Mouse (Mus musculus): Measurements from ENCODE around the gene Map3k5.

The Map3k5 gene

GRCm38 (mm10) chr10:20045733-20046495, 111.6 kb downstream of the Map3k5 start:
- DNase-seq (ENCODE audit: low read depth, low spot score), result no peak

GRCm38 (mm10) chr10:20056859-20057644, 122.8 kb downstream of the Map3k5 start:
- DNase-seq (ENCODE audit: low read depth, low spot score), result no peak

GRCm38 (mm10) chr10:20058031-20058430, 123.8 kb downstream of the Map3k5 start:
- no peak for DNase-seq (ENCODE audit: low read depth, low spot score)

GRCm38 (mm10) chr10:20058841-20059240, 124.6 kb downstream of the Map3k5 start:
- no peak for DNase-seq (ENCODE audit: low read depth, low spot score)

GRCm38 (mm10) chr10:20060320-20060970, 126.2 kb downstream of the Map3k5 start:
- no peak for DNase-seq (ENCODE audit: low read depth, low spot score)

- no peak for DNase-seq (ENCODE audit: low read depth, low spot score)
These were observed 130.4 kb downstream of the Map3k5 start for GRCm38 (mm10) chr10:20064556-20065207.

- no peak for DNase-seq (ENCODE audit: low read depth, low spot score)
These were observed 131.9 kb downstream of the Map3k5 start for GRCm38 (mm10) chr10:20066069-20066665.

- DNase-seq (ENCODE audit: low read depth, low spot score), result no peak
These were observed 135.6 kb downstream of the Map3k5 start for GRCm38 (mm10) chr10:20069771-20070460.

GRCm38 (mm10) chr10:20070576-20071109, 136.4 kb downstream of the Map3k5 start:
- DNase-seq (ENCODE audit: low read depth, low spot score), result no peak

GRCm38 (mm10) chr10:20071716-20072115, 137.4 kb downstream of the Map3k5 start:
- no peak for DNase-seq (ENCODE audit: low read depth, low spot score)

GRCm38 (mm10) chr10:20073236-20073893, 139.1 kb downstream of the Map3k5 start:
- DNase-seq (ENCODE audit: low read depth, low spot score), result peak; percentile 34

GRCm38 (mm10) chr10:20076541-20077469, 142.5 kb downstream of the Map3k5 start:
- no peak for DNase-seq (ENCODE audit: low read depth, low spot score)

- no peak for DNase-seq (ENCODE audit: low read depth, low spot score)
These were observed 144.1 kb downstream of the Map3k5 start for GRCm38 (mm10) chr10:20078350-20078749.

GRCm38 (mm10) chr10:20087841-20088240, 153.6 kb downstream of the Map3k5 start:
- no peak for DNase-seq (ENCODE audit: low read depth, low spot score)

GRCm38 (mm10) chr10:20089026-20089425, 154.8 kb downstream of the Map3k5 start:
- DNase-seq (ENCODE audit: low read depth, low spot score), result no peak

GRCm38 (mm10) chr10:20090171-20090570, 155.9 kb downstream of the Map3k5 start:
- no peak for DNase-seq (ENCODE audit: low read depth, low spot score)

GRCm38 (mm10) chr10:20091416-20091815, 157.1 kb downstream of the Map3k5 start:
- no peak for DNase-seq (ENCODE audit: low read depth, low spot score)

- DNase-seq (ENCODE audit: low read depth, low spot score), result no peak
These were observed 158.1 kb downstream of the Map3k5 start for GRCm38 (mm10) chr10:20092371-20092770.

- no peak for DNase-seq (ENCODE audit: low read depth, low spot score)
These were observed 167.2 kb downstream of the Map3k5 start for GRCm38 (mm10) chr10:20101456-20101855.

Measured in retina, postnatal 7 days (tissue).